Mouse (Mus musculus) lung, embryonic 15.5 days (tissue): ENCODE data around the gene Eno3. TPM values are rescaled to one million over a fixed set of nuclear protein-coding genes. Genes with fewer than 3 reads are reported as not detected.

Experiments
- ATAC-seq: fragments of 200-750 bp; cut with Nextera tagmentation; 2 replicates; pipeline ENCODE4 v1.8.0; 2017; ENCODE audit warnings: moderate number of reproducible peaks, borderline replicate concordance; ENCODE audit not compliant: low FRiP score, low TSS enrichment; ENCODE audit errors: extremely low read depth
- H3K27ac ChIP-seq: fragments of 300-500 bp; sonication (generic); 2 replicates; pipeline ENCODE4 v1.5.1; 2015; ENCODE audit warnings: moderate library complexity, mild to moderate bottlenecking, inconsistent platforms
- H3K27me3 ChIP-seq: fragments of 300-500 bp; sonication (generic); 2 replicates; pipeline ENCODE4 v1.6.1; 2015; ENCODE audit warnings: inconsistent platforms
- H3K36me3 ChIP-seq: fragments of 300-500 bp; sonication (generic); 2 replicates; pipeline ENCODE4 v1.6.1; 2015; ENCODE audit warnings: inconsistent platforms
- H3K4me1 ChIP-seq: fragments of 300-500 bp; sonication (generic); 2 replicates; pipeline ENCODE4 v1.6.1; 2015; ENCODE audit warnings: inconsistent platforms
- H3K4me2 ChIP-seq: fragments of 300-500 bp; sonication (generic); 2 replicates; pipeline ENCODE4 v1.6.1; 2015; ENCODE audit warnings: inconsistent platforms, mild to moderate bottlenecking, moderate library complexity
- H3K4me3 ChIP-seq: fragments of 300-500 bp; sonication (generic); 2 replicates; pipeline ENCODE4 v1.5.1; 2015; ENCODE audit warnings: mild to moderate bottlenecking, inconsistent platforms
- H3K9ac ChIP-seq: fragments of 300-500 bp; sonication (generic); 2 replicates; pipeline ENCODE4 v1.6.1; 2015; ENCODE audit warnings: inconsistent platforms
- H3K9me3 ChIP-seq: fragments of 300-500 bp; sonication (generic); 2 replicates; pipeline ENCODE4 v1.6.1; 2016; ENCODE audit warnings: inconsistent platforms
- WGBS: fragments of 180-500 bp; shearing (Covaris S2); methylation state at CpG from one replicate; pipeline ENCODE4 v1.1.7; 2015; 5-methylcytosine and 5-hydroxymethylcytosine counted together
- polyA plus RNA-seq: library from polyadenylated mRNA; unstranded; fragments of >200 nt; fragmentation: Nextera tagmentation; extraction: Ambion mirVana; gene quantifications from 2 replicates; pipeline ENCODE4 v1.2.1, GENCODE M21; 2015

Eno3 gene
- 27.9 and 33.3 TPM in 2 replicates for polyA plus RNA-seq

- ATAC-seq, result no peak
- Histone ChIP-seq H3K36me3 (peaks cover 20% of the 10 kb centered on the region), H3K9ac (peak within 1 kb of the TSS; percentile 64), H3K4me2 (peak within 1 kb of the TSS; percentile 95), H3K27me3 (no peaks in the 10 kb centered on the region), H3K27ac (peak within 1 kb of the TSS; percentile 99), H3K4me3 (peak within 1 kb of the TSS; percentile 100), H3K9me3 (no peaks in the 10 kb centered on the region), H3K4me1 (peaks cover 41% of the 10 kb centered on the region)
- WGBS, result 5% methylated on average over 3 of the region's 3 CpGs
These were observed at the start of gene Eno3 for GRCm38 (mm10) chr11:70656964-70657363. Gene Eno3, plus strand, starts transcription at chr11:70657202.

GRCm38 (mm10) chr11:70607611-70608010 lies 49.4 kb upstream of the Eno3 start:
- Histone ChIP-seq H3K9ac (no peak overlapping the region), H3K4me2 (no peak overlapping the region), H3K4me3 (no peak overlapping the region), H3K27me3 (no peaks in the 10 kb centered on the region), H3K4me1 (no peaks in the 10 kb centered on the region), H3K36me3 (peaks cover 58% of the 10 kb centered on the region), H3K9me3 (no peaks in the 10 kb centered on the region), H3K27ac (no peak overlapping the region)
- no peak for ATAC-seq
- WGBS, result 86% methylated on average over 9 of the region's 9 CpGs

- Histone ChIP-seq H3K36me3 (peaks cover 64% of the 10 kb centered on the region), H3K27me3 (no peaks in the 10 kb centered on the region), H3K9ac (no peak overlapping the region), H3K27ac (no peak overlapping the region), H3K9me3 (no peaks in the 10 kb centered on the region), H3K4me3 (no peak overlapping the region), H3K4me2 (no peak overlapping the region), H3K4me1 (no peaks in the 10 kb centered on the region)
- 87% methylated on average over 26 of the region's 26 CpGs for WGBS
- ATAC-seq, result no peak; the same call in 1 of the 2 replicates
These were observed 48.5 kb upstream of the Eno3 start for GRCm38 (mm10) chr11:70608381-70609066.

GRCm38 (mm10) chr11:70610752-70611151 lies 46.2 kb upstream of the Eno3 start:
- Histone ChIP-seq H3K9me3 (no peaks in the 10 kb centered on the region), H3K4me2 (no peak overlapping the region), H3K4me3 (no peak overlapping the region), H3K27me3 (0 out of 2 replicates have a peak, but pooled peaks cover 1% of the 10 kb centered on the region), H3K4me1 (peaks cover 12% of the 10 kb centered on the region), H3K36me3 (peaks cover 51% of the 10 kb centered on the region), H3K9ac (no peak overlapping the region), H3K27ac (no peak overlapping the region)
- 84% methylated on average over 4 of the region's 4 CpGs for WGBS
- ATAC-seq, result no peak

GRCm38 (mm10) chr11:70612505-70612904 lies 44.5 kb upstream of the Eno3 start:
- 75% methylated on average over 7 of the region's 7 CpGs for WGBS
- H3K36me3 ChIP-seq, result peaks cover 39% of the 10 kb centered on the region
- H3K4me3 ChIP-seq, result no peak overlapping the region
- no peak overlapping the region for H3K27ac ChIP-seq
- no peak overlapping the region for H3K4me2 ChIP-seq
- no peaks in the 10 kb centered on the region for H3K9me3 ChIP-seq
- H3K4me1 ChIP-seq, result peaks cover 12% of the 10 kb centered on the region
- H3K27me3 ChIP-seq, result 0 out of 2 replicates have a peak, but pooled peaks cover 9% of the 10 kb centered on the region
- ATAC-seq, result no peak
- no peak overlapping the region for H3K9ac ChIP-seq

GRCm38 (mm10) chr11:70615074-70615473 lies 41.9 kb upstream of the Eno3 start:
- Histone ChIP-seq H3K36me3 (peaks cover 15% of the 10 kb centered on the region), H3K9ac (peak overlapping the region; percentile 50)

GRCm38 (mm10) chr11:70615516-70616093 lies 41.4 kb upstream of the Eno3 start, which contains the start of gene 4930544D05Rik:
Gene 4930544D05Rik, plus strand, starts transcription at chr11:70615848.
- H3K27ac ChIP-seq, result peak within 1 kb of the TSS; percentile 58
- 0 out of 2 replicates have a peak, but pooled peaks cover 9% of the 10 kb centered on the region for H3K27me3 ChIP-seq
- H3K4me1 ChIP-seq, result peaks cover 12% of the 10 kb centered on the region
- peak within 1 kb of the TSS; percentile 50 for H3K9ac ChIP-seq
- peak within 1 kb of the TSS; percentile 92 for H3K4me2 ChIP-seq
- 14% methylated on average over 21 of the region's 21 CpGs for WGBS
- H3K4me3 ChIP-seq, result peak within 1 kb of the TSS; percentile 44
- peaks cover 12% of the 10 kb centered on the region for H3K36me3 ChIP-seq
- peak; percentile 13; the same call in 1 of the 2 replicates for ATAC-seq
- H3K9me3 ChIP-seq, result no peaks in the 10 kb centered on the region

More at GRCm38 (mm10) chr11:70615074-70615473, 41.9 kb upstream of the Eno3 start:
- peak overlapping the region; percentile 58 for H3K27ac ChIP-seq
- ATAC-seq, result peak; percentile 87; the same call in 1 of the 2 replicates
- peak overlapping the region; percentile 44 for H3K4me3 ChIP-seq
- H3K27me3 ChIP-seq, result 0 out of 2 replicates have a peak, but pooled peaks cover 9% of the 10 kb centered on the region
- peak overlapping the region; percentile 92 for H3K4me2 ChIP-seq
- H3K4me1 ChIP-seq, result peaks cover 12% of the 10 kb centered on the region
- no peaks in the 10 kb centered on the region for H3K9me3 ChIP-seq
- WGBS, result under 1% methylated on average over 17 of the region's 17 CpGs

GRCm38 (mm10) chr11:70619101-70619500 lies 37.9 kb upstream of the Eno3 start, which contains the start of gene Chrne:
Gene Chrne, minus strand, starts transcription at chr11:70619216.
- whole genome bisulfite sequencing, result 24% methylated on average over 1 of the region's 1 CpGs

GRCm38 (mm10) chr11:70621972-70622814 lies 34.8 kb upstream of the Eno3 start:
- no peak overlapping the region for H3K27ac ChIP-seq
- no peak overlapping the region for H3K4me3 ChIP-seq
- ATAC-seq, result 0 out of 2 replicates have a peak, but pooled peaks have one; percentile 27
- H3K9ac ChIP-seq, result no peak overlapping the region
- H3K4me2 ChIP-seq, result no peak overlapping the region
- H3K4me1 ChIP-seq, result 0 out of 2 replicates have a peak, but pooled peaks cover 8% of the 10 kb centered on the region
- H3K27me3 ChIP-seq, result no peaks in the 10 kb centered on the region
- no peaks in the 10 kb centered on the region for H3K9me3 ChIP-seq
- no peaks in the 10 kb centered on the region for H3K36me3 ChIP-seq
- WGBS, result 40% methylated on average over 7 of the region's 7 CpGs

More at GRCm38 (mm10) chr11:70619101-70619500, 37.9 kb upstream of the Eno3 start, which contains the start of gene Chrne:
- Histone ChIP-seq H3K36me3 (no peaks in the 10 kb centered on the region), H3K4me1 (peaks cover 20% of the 10 kb centered on the region), H3K27me3 (0 out of 2 replicates have a peak, but pooled peaks cover 9% of the 10 kb centered on the region), H3K9ac (no peak within 1 kb of the TSS), H3K4me3 (no peak within 1 kb of the TSS), H3K9me3 (no peaks in the 10 kb centered on the region), H3K4me2 (no peak within 1 kb of the TSS), H3K27ac (no peak within 1 kb of the TSS)
- no peak for ATAC-seq

GRCm38 (mm10) chr11:70623053-70623742 lies 33.8 kb upstream of the Eno3 start:
- no peaks in the 10 kb centered on the region for H3K9me3 ChIP-seq
- H3K36me3 ChIP-seq, result no peaks in the 10 kb centered on the region
- no peak overlapping the region for H3K4me2 ChIP-seq
- no peak overlapping the region for H3K27ac ChIP-seq
- H3K27me3 ChIP-seq, result no peaks in the 10 kb centered on the region
- 0 out of 2 replicates have a peak, but pooled peaks cover 8% of the 10 kb centered on the region for H3K4me1 ChIP-seq
- no peak overlapping the region for H3K4me3 ChIP-seq
- H3K9ac ChIP-seq, result no peak overlapping the region
- no peak for ATAC-seq
- 61% methylated on average over 10 of the region's 10 CpGs for WGBS

- Histone ChIP-seq H3K27me3 (no peaks in the 10 kb centered on the region), H3K4me1 (0 out of 2 replicates have a peak, but pooled peaks cover 8% of the 10 kb centered on the region), H3K27ac (no peak overlapping the region), H3K4me2 (no peak overlapping the region), H3K36me3 (no peaks in the 10 kb centered on the region), H3K9ac (no peak overlapping the region), H3K4me3 (no peak overlapping the region), H3K9me3 (no peaks in the 10 kb centered on the region)
- 36% methylated on average over 4 of the region's 4 CpGs for WGBS
- no peak for ATAC-seq
These were observed 31.5 kb upstream of the Eno3 start for GRCm38 (mm10) chr11:70625473-70625872.
